Mouse (Mus musculus): ENCODE measurements around the gene Gsap.
"Not testable (repeated sequence)": the region's sequence is repeated elsewhere in the genome, so short reads cannot be mapped to it uniquely, and the experiment has no call there.

Gsap gene

GRCm38 (mm10) chr5:21185764-21186685 is at the start of gene Gsap:
TSS of gene Gsap (plus strand) at chr5:21186255.
- DNase-seq = peak; percentile 61 to 72

GRCm38 (mm10) chr5:21136575-21136974 is 49.5 kb upstream of the Gsap start:
- DNase-seq = no peak

GRCm38 (mm10) chr5:21139505-21139904 is 46.5 kb upstream of the Gsap start:
- peak; percentile 23 to 34 for DNase-seq

- not testable (repeated sequence) for DNase-seq
These were observed 44.9 kb upstream of the Gsap start for GRCm38 (mm10) chr5:21141133-21141551.

- no peak for DNase-seq
These were observed 44.4 kb upstream of the Gsap start for GRCm38 (mm10) chr5:21141626-21142025.

DNA sequence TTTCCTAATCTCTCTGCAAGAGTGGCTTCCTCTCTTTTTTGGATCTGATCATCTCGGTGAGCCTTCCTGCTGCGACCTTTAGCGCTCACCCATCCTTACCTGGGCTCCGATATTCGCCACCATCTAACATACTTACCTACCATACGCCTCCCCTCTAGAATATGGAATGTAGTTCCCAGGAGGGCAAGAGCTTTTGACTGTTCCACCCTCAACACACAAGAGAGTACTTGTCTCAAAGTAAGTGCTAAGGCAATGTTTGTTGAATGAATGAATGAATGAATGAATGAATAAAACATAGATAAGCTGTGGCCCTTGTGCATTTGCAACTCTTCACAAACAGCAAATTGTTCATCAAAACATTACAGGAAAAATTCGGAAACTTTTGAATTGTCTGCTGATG is 43.0 kb upstream of the Gsap start:
- DNase-seq = no peak

DNA sequence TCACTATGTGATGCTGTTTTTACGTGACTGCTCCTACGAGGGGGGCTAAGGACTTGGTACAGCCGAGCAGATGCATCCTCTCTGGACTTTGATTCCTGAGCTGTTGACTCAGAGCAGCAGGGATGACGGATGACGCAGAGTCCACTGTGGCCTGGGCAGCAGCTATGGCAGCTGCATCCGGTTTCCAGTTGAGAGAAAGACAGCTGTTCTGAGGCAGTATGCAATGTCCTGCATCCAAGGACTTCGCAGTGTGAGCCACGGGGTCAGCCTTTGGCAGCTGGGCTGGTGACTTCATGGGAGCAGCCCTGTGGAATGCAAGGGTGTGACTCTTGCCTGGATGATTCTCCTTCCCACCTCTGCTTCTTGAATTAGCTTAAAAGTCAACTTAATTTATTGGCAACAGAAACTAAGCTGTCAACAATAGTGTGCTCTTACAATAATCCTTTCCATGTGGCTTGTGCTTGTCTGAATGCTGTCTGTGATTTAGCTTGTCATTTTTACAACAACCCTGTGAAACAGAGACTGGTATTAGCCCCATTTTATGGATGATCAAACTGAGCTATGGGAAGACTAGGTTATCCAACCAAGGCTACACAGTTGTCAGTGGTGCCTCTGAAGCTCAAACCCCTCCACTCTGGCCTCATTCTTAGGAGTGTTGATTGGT is 41.4 kb upstream of the Gsap start:
- no peak for DNase-seq

DNA sequence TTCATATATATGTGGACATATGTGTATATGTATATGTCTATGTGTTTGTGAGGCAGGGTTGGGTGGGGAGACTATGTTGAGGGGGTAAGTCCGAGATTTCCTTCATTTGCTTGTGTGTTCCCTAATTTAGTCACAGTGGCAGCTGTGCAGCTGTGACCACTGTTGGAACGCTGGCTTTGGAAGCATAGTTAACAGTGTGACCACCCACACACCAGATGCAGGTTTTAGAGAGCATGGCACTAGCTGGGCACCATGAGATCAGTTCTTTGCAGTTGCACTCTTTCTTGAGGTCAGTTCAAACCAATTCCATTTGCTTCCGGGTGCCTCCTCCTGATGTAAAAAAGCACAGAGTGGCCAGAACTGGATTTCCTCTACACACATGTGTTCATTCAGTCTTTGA is 37.7 kb upstream of the Gsap start:
- no peak for DNase-seq

GRCm38 (mm10) chr5:21153672-21154071 is 32.4 kb upstream of the Gsap start:
- no peak for DNase-seq

DNA sequence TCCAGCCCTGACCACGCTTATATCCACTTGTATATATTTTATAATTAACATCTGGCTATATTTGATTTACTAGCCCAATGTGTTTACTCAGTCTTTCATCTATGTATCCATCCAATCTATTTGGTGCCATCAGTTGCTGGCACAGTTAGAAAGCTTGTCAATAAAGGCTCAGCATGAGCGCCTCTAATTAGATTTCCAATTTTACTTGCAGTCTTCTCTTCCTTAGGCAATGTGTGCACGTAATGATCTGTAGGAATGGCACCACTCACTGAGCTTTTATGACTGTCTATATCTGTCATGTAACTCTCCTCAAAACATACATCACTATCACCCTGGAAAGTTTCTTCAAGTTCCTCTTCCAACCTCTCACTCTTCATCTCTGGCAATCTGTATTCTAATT is 29.3 kb upstream of the Gsap start:
- DNase-seq = no peak

DNA sequence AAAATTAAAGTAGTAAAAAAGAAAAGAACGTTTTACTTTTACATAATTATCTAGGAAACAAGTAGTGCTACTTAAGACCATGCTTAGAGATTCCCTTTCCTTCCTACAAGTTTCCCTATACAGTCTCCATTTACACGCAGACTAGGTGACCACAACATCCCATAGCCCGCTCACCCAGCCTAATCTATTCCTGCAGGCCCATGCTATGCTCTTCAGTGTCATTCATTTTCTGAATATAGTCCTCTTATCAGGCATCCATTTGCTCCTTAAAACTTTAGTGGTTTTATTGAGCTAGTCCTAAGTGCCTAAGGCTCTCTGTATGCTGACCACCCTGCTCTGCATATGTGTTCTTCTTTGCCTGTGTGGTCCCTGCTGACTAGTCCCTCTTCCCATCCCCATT is 26.5 kb upstream of the Gsap start:
- DNase-seq = no peak

DNA sequence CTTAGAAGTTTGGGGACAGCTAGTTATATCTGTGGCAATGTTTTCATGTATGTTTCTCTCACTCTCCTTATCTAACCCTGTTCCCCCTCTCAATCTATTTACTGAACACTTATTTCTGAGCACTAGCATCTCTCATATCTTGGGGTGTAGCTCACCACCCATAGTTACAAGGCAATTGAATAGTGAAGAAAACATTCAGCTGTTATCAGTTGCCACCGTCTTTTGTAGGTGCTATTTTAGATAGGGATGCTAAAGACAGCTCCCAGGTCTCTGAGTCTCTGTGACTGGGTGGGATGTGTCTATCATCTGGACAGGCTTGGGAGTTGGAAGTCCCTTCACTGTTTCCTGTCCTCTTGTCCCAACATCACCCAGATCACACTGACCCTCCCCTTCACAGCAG is 25.3 kb upstream of the Gsap start:
- no peak for DNase-seq

DNA sequence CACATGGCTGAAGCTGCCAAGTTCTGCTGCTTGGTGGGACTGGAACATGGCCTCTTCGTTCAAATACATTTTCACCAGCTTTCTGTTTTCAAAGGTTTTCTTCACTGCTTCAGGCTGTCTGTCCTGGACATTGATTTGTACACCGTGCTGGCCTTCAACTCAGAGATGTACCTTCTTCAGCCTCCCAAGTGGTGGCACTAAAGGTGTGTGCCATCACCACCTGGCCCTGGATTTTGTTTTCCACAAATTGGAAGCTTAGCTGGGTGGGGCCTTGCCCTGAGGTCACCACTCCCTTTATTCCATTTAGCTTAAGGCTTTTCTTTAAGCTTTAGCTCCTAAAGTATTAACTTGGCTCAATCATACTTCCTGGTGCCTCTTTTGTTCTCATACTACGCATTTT is 22.6 kb upstream of the Gsap start:
- DNase-seq = no peak

- peak in 1 of 2 experiments; percentile 21 for DNase-seq
These were observed 17.2 kb upstream of the Gsap start for GRCm38 (mm10) chr5:21168689-21169345.

- no peak for DNase-seq
These were observed 16.7 kb upstream of the Gsap start for GRCm38 (mm10) chr5:21169346-21169745.

GRCm38 (mm10) chr5:21169877-21170276 is 16.2 kb upstream of the Gsap start:
- DNase-seq = no peak

DNA sequence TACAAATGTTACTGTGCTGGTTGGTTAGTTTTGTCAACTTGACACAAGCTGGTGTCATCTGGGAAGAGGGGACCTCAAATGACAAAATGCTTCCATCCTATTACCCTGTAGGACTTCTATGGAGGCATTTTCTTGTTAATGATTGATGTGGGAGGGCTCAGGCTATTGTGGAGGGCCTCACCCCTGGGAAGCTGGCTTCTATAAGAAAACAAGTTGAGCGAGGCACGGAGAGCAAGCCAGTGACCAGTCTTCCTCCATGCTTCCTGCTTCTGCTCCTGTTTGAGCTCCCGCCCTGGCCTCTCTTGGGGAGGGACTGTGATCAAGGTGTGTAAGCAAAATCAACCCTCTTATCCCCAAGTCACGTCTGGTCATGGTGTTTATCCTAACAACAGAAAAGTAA is 15.6 kb upstream of the Gsap start:
- no peak for DNase-seq

- DNase-seq = peak in 1 of 2 experiments; percentile 19
These were observed 15.2 kb upstream of the Gsap start for GRCm38 (mm10) chr5:21170898-21171297.

DNA sequence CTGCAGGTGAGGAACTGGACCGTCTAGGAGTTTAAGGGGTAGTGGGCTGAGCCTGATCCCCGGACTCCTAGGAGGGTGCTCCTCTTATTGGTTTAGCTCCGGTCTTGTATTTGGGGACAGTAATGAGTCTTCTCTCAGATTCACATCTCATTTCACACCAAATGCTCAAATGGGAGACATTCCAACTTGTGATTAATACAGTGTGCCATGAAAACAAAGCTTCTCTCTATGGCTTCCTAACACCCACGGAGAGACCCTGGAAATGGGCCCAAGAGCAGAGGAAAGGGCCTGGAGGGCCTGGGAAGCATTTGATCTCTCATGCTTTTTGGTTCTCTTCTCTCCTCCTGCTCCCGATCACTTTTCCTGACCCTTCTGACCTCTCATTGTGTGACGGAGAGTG is 14.7 kb upstream of the Gsap start:
- peak; percentile 42 for DNase-seq

- DNase-seq = peak; percentile 40
These were observed 13.7 kb upstream of the Gsap start for GRCm38 (mm10) chr5:21172316-21172715.

- DNase-seq = no peak
These were observed 10.6 kb upstream of the Gsap start for GRCm38 (mm10) chr5:21175132-21176112.

GRCm38 (mm10) chr5:21179496-21179895 is 6.6 kb upstream of the Gsap start:
- DNase-seq = no peak

Data from cerebellum, adult 18-20 months (tissue).